Mouse (Mus musculus) heart, postnatal 25 days (tissue): ENCODE measurements around the gene Gm8909. TPM values are rescaled to one million over a fixed set of nuclear protein-coding genes. Genes with fewer than 3 reads are reported as not detected.
"Not testable (repeated sequence)": the region's sequence is repeated elsewhere in the genome, so short reads cannot be mapped to it uniquely, and the experiment has no call there.

Experiments
- DNase-seq: peaks from one replicate; pipeline ENCODE4 v3.0.0; 2022; ENCODE audit warnings: low spot score
- intact Hi-C: fragments of 180-260 bp; cut with DNase I; formaldehyde crosslinking; loops from one replicate; pipeline ENCODE4 v1.15.1; 2025
- total RNA-seq, 2 experiments: library from RNA; stranded (reverse); gene quantifications; 2 replicates each; pipeline ENCODE4 v1.2.3; 2021

The Gm8909 gene
- total RNA-seq, 2 experiments from 2014 or later, result not detected

- intact Hi-C loops, result not testable (repeated sequence)
These were observed 44.2 kb downstream of the Gm8909 start for GRCm38 (mm10) chr17:36124111-36124510.

GRCm38 (mm10) chr17:36121352-36122020 lies 46.9 kb downstream of the Gm8909 start, which contains the start of gene Gm19684:
TSS of gene Gm19684 (plus strand) at chr17:36121678.
- peak; percentile 60 for DNase-seq
- intact Hi-C loops, result not testable (repeated sequence)

More at GRCm38 (mm10) chr17:36124111-36124510, 44.2 kb downstream of the Gm8909 start:
- not testable (repeated sequence) for DNase-seq

GRCm38 (mm10) chr17:36120839-36121238 lies 47.5 kb downstream of the Gm8909 start:
- intact Hi-C loops, DNase-seq: not testable (repeated sequence)

DNA sequence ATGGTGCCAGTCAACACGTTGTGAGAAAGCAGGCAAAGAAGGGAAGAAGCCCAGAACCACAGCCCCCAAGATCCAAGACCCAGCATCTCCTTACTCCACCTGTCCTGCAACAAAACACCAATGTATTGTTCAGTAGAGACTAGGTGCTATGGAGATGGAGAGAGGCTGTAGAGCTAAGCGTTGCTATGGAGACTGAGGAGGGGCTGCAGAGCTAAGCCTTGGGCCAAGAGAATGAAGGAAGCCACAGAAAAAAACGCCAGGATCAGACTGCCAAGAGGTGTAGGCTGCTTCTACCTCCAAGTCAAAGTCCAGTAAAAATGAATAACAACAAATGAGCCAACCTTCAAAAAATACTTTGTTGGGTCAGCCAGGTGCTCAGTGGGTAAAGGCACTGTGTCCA lies 51.8 kb downstream of the Gm8909 start:
- intact Hi-C loops, DNase-seq: not testable (repeated sequence)

Other genes with a start within 250 kb of the Gm8909 start
- 10 to 100 TPM; 64.2 to 66.6 TPM for gene Abcf1, start 198.8 kb downstream of the Gm8909 start, total RNA-seq
- 10 to 100 TPM; 26.4 to 26.6 TPM for gene Gnl1, start 188.7 kb downstream of the Gm8909 start, total RNA-seq
- gene Prr3, start 188.3 kb downstream of the Gm8909 start, total RNA-seq, result 1 to 10 TPM; 3.8 to 4.4 TPM
- gene H2-T24, start 148.0 kb downstream of the Gm8909 start, total RNA-seq, result 1 to 10 TPM; 7.4 to 7.5 TPM
- gene H2-T23, start 135.7 kb downstream of the Gm8909 start, total RNA-seq, result 10 to 100 TPM; 20.2 to 25.6 TPM
- gene H2-T22, start 125.8 kb downstream of the Gm8909 start, total RNA-seq, result 1 to 10 TPM; 7.4 to 7.8 TPM
- gene Gm6034, start 125.6 kb downstream of the Gm8909 start, total RNA-seq, result not detected
- 1 to 10 TPM; 2.6 to 2.9 TPM for gene Gm11127, start 110.2 kb downstream of the Gm8909 start, total RNA-seq
- gene Gm19684, start 46.9 kb downstream of the Gm8909 start, total RNA-seq, result not detected
- not detected for gene Gm7030, start 39.1 kb downstream of the Gm8909 start, total RNA-seq
- gene H2-T3, start 21.8 kb upstream of the Gm8909 start, total RNA-seq, result not detected
- gene Rpp21, start 89.5 kb upstream of the Gm8909 start, total RNA-seq, result 10 to 100 TPM; 35.9 to 36.8 TPM
- 1 to 10 TPM; 5.7 to 7.0 TPM for gene Trim39, start 103.7 kb upstream of the Gm8909 start, total RNA-seq
- gene H2-M10.2, start 118.0 kb upstream of the Gm8909 start, total RNA-seq, result not detected
- gene H2-M10.1, start 157.6 kb upstream of the Gm8909 start, total RNA-seq, result not detected
- not detected for gene H2-M10.3, start 199.9 kb upstream of the Gm8909 start, total RNA-seq